Mouse (Mus musculus) frontal cortex, adult 2 months (tissue): ENCODE measurements around the gene Vmn1r51. TPM values are rescaled to one million over a fixed set of nuclear protein-coding genes. Genes with fewer than 3 reads are reported as not detected.
"Not testable (repeated sequence)": the region's sequence is repeated elsewhere in the genome, so short reads cannot be mapped to it uniquely, and the experiment has no call there.

Experiments used
- DNase-seq, 2 experiments: peaks; one replicate each; pipeline ENCODE4 v3.0.0; 2022; ENCODE audit warnings: low spot score in 1 of 2; ENCODE audit errors: extremely low spot score in 1 of 2
- polyA plus RNA-seq: library from polyadenylated mRNA; depleted of rRNA; stranded (reverse); fragments of >200 nt; gene quantifications from 2 replicates; pipeline ENCODE4 v1.2.3, GENCODE M21; 2012; rRNA removed

The Vmn1r51 gene
- not detected in 2 replicates for polyA plus RNA-seq

- DNase-seq, result not testable (repeated sequence)
These were observed at the start of gene Vmn1r51 for GRCm38 (mm10) chr6:90122296-90122695. Gene Vmn1r51, plus strand, starts transcription at chr6:90122596.

- DNase-seq, result no peak
These were observed 44.0 kb upstream of the Vmn1r51 start, which contains the start of gene Vmn1r49 for GRCm38 (mm10) chr6:90078406-90078805. Gene Vmn1r49, minus strand, starts transcription at chr6:90078506.

GRCm38 (mm10) chr6:90100566-90100965, 21.8 kb upstream of the Vmn1r51 start:
- no peak for DNase-seq

- DNase-seq, result no peak
These were observed 21.3 kb upstream of the Vmn1r51 start, which contains the start of gene Vmn1r50 for GRCm38 (mm10) chr6:90101130-90101529. Gene Vmn1r50, plus strand, starts transcription at chr6:90101430.

- DNase-seq, result no peak
These were observed 37.7 kb downstream of the Vmn1r51 start for GRCm38 (mm10) chr6:90160139-90160538.

- no peak for DNase-seq
These were observed 52.1 kb downstream of the Vmn1r51 start, which contains the start of gene Vmn1r52 for GRCm38 (mm10) chr6:90174508-90174907. Gene Vmn1r52, plus strand, starts transcription at chr6:90174808.

Other genes starting within 250 kb of the Vmn1r51 start
- not detected in 2 replicates for gene Vmn1r42, start 246.2 kb upstream of the Vmn1r51 start, polyA plus RNA-seq
- not detected in 2 replicates for gene Vmn1r43, start 246.2 kb upstream of the Vmn1r51 start, polyA plus RNA-seq
- not detected in 2 replicates for gene Vmn1r44, start 238.9 kb upstream of the Vmn1r51 start, polyA plus RNA-seq
- not detected in 2 replicates for gene Vmn1r45, start 182.0 kb upstream of the Vmn1r51 start, polyA plus RNA-seq
- not detected in 2 replicates for gene Vmn1r46, start 153.3 kb upstream of the Vmn1r51 start, polyA plus RNA-seq
- not detected in 2 replicates for gene Vmn1r47, start 106.4 kb upstream of the Vmn1r51 start, polyA plus RNA-seq
- gene Vmn1r48, start 85.8 kb upstream of the Vmn1r51 start, polyA plus RNA-seq, result not detected in 2 replicates
- not detected in 2 replicates for gene Vmn1r49, start 44.1 kb upstream of the Vmn1r51 start, polyA plus RNA-seq
- not detected in 2 replicates for gene Vmn1r50, start 21.2 kb upstream of the Vmn1r51 start, polyA plus RNA-seq
- gene Vmn1r52, start 52.2 kb downstream of the Vmn1r51 start, polyA plus RNA-seq, result not detected in 2 replicates
- gene V1ra8, start 80.2 kb downstream of the Vmn1r51 start, polyA plus RNA-seq, result not detected in 2 replicates
- gene Vmn1r53, start 101.8 kb downstream of the Vmn1r51 start, polyA plus RNA-seq, result not detected in 2 replicates
- gene Vmn1r54, start 123.7 kb downstream of the Vmn1r51 start, polyA plus RNA-seq, result not detected in 2 replicates
- gene BC048671, start 178.6 kb downstream of the Vmn1r51 start, polyA plus RNA-seq, result not detected in 2 replicates
- 0.04 and 0.17 TPM in 2 replicates for gene Chst13, start 202.6 kb downstream of the Vmn1r51 start, polyA plus RNA-seq
- gene Uroc1, start 210.7 kb downstream of the Vmn1r51 start, polyA plus RNA-seq, result not detected in 2 replicates
- gene Zxdc, start 246.9 kb downstream of the Vmn1r51 start, polyA plus RNA-seq, result 16.7 and 18.3 TPM in 2 replicates